Mouse (Mus musculus) spleen, adult 2 months (tissue): ENCODE data around the gene Hs2st1. TPM values are rescaled to one million over a fixed set of nuclear protein-coding genes. Genes with fewer than 3 reads are reported as not detected.
"Not testable (repeated sequence)": the region's sequence is repeated elsewhere in the genome, so short reads cannot be mapped to it uniquely, and the experiment has no call there.

Source experiments
- DNase-seq, 2 experiments: peaks; one replicate each; pipeline versions ENCODE4 v3.0.0 to v3.0.0-alpha.2; 2012 to 2021; ENCODE audit warnings: low spot score in 2 of 2, low read depth in 1 of 2
- H3K27ac ChIP-seq: fragments of 200-500 bp; 2 replicates; pipeline ENCODE4 v1.5.1; 2012; ENCODE audit warnings: low read length, inconsistent platforms; ENCODE audit not compliant: insufficient read depth
- H3K27me3 ChIP-seq: fragments of 200-500 bp; 2 replicates; pipeline ENCODE4 v1.6.1; 2012; ENCODE audit warnings: mild to moderate bottlenecking, moderate library complexity, low read length, inconsistent platforms; ENCODE audit not compliant: control insufficient read depth, insufficient read depth
- H3K36me3 ChIP-seq: fragments of 200-500 bp; 2 replicates; pipeline ENCODE4 v1.6.1; 2012; ENCODE audit warnings: mild to moderate bottlenecking, low read length, inconsistent platforms; ENCODE audit not compliant: control insufficient read depth, insufficient read depth
- H3K4me1 ChIP-seq: fragments of 200-500 bp; 2 replicates; pipeline ENCODE4 v1.6.1; 2011; ENCODE audit warnings: inconsistent platforms; ENCODE audit not compliant: control insufficient read depth, insufficient read depth, insufficient read length
- H3K4me3 ChIP-seq: fragments of 200-500 bp; 2 replicates; pipeline ENCODE4 v1.5.1; 2011; ENCODE audit warnings: mild to moderate bottlenecking, inconsistent platforms; ENCODE audit not compliant: insufficient read depth, insufficient read length; ENCODE audit errors: extremely low read depth
- CTCF ChIP-seq: fragments of 200-500 bp; IDR thresholded peaks from 2 replicates; pipeline ENCODE4 v1.5.1; 2011; ENCODE audit warnings: mild to moderate bottlenecking, inconsistent platforms; ENCODE audit not compliant: insufficient read depth, insufficient read length, insufficient replicate concordance; ENCODE audit errors: extremely low read depth
- POLR2A ChIP-seq: fragments of 200-500 bp; IDR thresholded peaks from 2 replicates; pipeline ENCODE4 v1.6.1; 2011; ENCODE audit warnings: low read depth, low read length, inconsistent platforms
- WGBS: fragments of 180-500 bp; shearing (Covaris S2); methylation state at CpG from one replicate; pipeline ENCODE4 v1.1.7; 2018; 5-methylcytosine and 5-hydroxymethylcytosine counted together
- polyA plus RNA-seq: library from polyadenylated mRNA; depleted of rRNA; stranded (reverse); fragments of >200 nt; gene quantifications from 2 replicates; pipeline ENCODE4 v1.2.3, GENCODE M21; 2012

Hs2st1 gene
- polyA plus RNA-seq, 1 experiment = 1.5 TPM

DNA sequence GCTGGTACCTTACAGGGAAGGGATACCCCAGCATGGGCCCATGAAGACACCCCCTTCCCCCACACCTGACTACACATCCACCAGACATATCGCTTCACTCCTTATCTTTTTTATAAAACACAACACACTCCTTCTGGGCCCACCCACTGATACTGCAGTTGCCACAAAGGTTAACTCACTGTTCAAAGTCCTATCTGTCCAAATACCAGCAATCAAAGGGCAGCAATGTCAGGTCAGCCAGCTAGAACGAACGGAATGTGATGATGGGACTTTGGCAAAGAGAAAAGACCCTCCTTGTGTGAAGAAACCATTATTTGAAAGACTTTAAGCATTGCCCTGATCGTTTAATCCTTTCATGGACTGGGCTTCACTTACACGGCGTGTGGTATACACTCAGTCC, 42.4 kb upstream of the Hs2st1 start:
- no peak for DNase-seq
- Histone ChIP-seq H3K4me3 (no peak overlapping the region), H3K27me3 (no peaks in the 10 kb centered on the region), H3K4me1 (no peaks in the 10 kb centered on the region; the same call in 1 of the 2 replicates), H3K27ac (no peak overlapping the region), H3K36me3 (no peaks in the 10 kb centered on the region)
- 90% methylated on average over 6 of the region's 6 CpGs for WGBS
- TF ChIP-seq POLR2A (no peak), CTCF (no peak)

DNA sequence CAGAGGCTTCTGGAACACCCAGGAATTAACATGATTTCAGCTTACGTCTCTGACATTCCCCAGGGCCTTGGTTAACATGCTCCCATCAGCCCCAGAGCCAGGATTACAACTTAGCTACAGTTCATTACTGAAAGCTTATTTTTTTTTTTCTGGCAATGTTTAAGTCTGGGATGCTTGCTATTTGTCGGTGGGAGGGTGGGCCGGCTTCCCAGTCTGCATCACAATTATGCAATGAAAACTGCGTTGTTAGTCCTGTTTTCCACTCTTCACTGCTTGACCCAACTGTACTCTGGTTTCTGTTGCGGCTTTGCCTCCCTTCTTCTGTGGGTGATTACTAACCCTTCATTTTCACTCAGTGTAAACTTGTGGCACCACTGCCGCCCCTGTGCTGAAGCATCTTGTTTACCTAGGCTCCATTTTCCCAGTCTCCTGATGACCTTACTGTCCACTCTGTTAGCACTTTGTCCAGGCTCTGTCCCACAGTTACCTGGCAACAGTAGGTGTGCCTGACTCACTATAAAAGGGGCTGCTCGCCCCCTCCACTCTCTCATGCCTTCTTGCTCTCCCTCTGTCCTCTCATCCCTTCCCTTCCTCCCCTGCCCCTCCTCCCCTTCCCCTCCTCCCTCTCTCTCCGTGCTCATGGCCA, 41.8 kb upstream of the Hs2st1 start:
- Histone ChIP-seq H3K27ac (no peak overlapping the region), H3K36me3 (no peaks in the 10 kb centered on the region), H3K4me3 (no peak overlapping the region), H3K27me3 (no peaks in the 10 kb centered on the region), H3K4me1 (no peaks in the 10 kb centered on the region; the same call in 1 of the 2 replicates)
- WGBS = 87% methylated on average over 8 of the region's 8 CpGs
- TF ChIP-seq CTCF = no peak
- no peak for DNase-seq

- H3K27ac ChIP-seq = no peak overlapping the region
- no peaks in the 10 kb centered on the region for H3K36me3 ChIP-seq
- no peaks in the 10 kb centered on the region; the same call in 1 of the 2 replicates for H3K4me1 ChIP-seq
- TF ChIP-seq CTCF (no peak), POLR2A (no peak)
- no peaks in the 10 kb centered on the region for H3K27me3 ChIP-seq
- DNase-seq = no peak
- WGBS = 85% methylated on average over 5 of the region's 5 CpGs
- no peak overlapping the region for H3K4me3 ChIP-seq
These were observed 40.8 kb upstream of the Hs2st1 start for GRCm38 (mm10) chr3:144610759-144611158.

- no peaks in the 10 kb centered on the region; the same call in 1 of the 2 replicates for H3K4me1 ChIP-seq
- TF ChIP-seq CTCF (no peak), POLR2A (no peak)
- WGBS = 89% methylated on average over 5 of the region's 5 CpGs
These were observed 38.1 kb upstream of the Hs2st1 start for GRCm38 (mm10) chr3:144608090-144608489.

GRCm38 (mm10) chr3:144606449-144606848, 36.5 kb upstream of the Hs2st1 start:
- H3K36me3 ChIP-seq = no peaks in the 10 kb centered on the region
- H3K4me1 ChIP-seq = no peaks in the 10 kb centered on the region
- H3K27me3 ChIP-seq = no peaks in the 10 kb centered on the region
- no peak for DNase-seq
- 72% methylated on average over 4 of the region's 4 CpGs for WGBS
- H3K4me3 ChIP-seq = no peak overlapping the region
- no peak overlapping the region for H3K27ac ChIP-seq
- TF ChIP-seq CTCF (no peak), POLR2A (no peak)

More at GRCm38 (mm10) chr3:144608090-144608489, 38.1 kb upstream of the Hs2st1 start:
- Histone ChIP-seq H3K27ac (no peak overlapping the region), H3K36me3 (no peaks in the 10 kb centered on the region), H3K27me3 (no peaks in the 10 kb centered on the region), H3K4me3 (no peak overlapping the region)
- DNase-seq = no peak

DNA sequence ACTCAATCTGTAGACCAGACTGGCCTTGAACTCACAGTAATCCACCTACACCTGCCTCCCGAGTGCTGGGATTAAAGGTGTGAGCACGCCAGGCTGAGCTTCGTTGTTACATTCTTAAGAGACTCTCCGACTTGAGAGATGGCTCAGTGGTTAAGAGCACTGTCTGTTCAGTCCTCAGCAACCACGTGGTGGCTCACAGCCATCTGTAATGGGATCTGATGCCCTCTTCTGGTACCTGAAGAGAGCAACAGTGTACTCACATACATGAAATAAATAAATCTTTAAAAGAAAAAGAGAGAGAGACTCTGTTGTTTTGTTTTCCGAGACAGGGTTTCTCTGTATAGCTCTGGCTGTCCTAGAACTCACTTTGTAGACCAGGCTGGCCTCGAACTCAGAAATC, 35.8 kb upstream of the Hs2st1 start:
- not testable (repeated sequence) for H3K4me3 ChIP-seq, H3K27ac ChIP-seq, DNase-seq, H3K27me3 ChIP-seq, H3K4me1 ChIP-seq, H3K36me3 ChIP-seq
- WGBS = 62% methylated on average over 7 of the region's 7 CpGs

GRCm38 (mm10) chr3:144604205-144604604, 34.2 kb upstream of the Hs2st1 start:
- WGBS = 82% methylated on average over 7 of the region's 7 CpGs
- Histone ChIP-seq H3K4me1 (no peaks in the 10 kb centered on the region), H3K4me3 (no peak overlapping the region), H3K27ac (no peak overlapping the region), H3K36me3 (peaks cover under 1% of the 10 kb centered on the region), H3K27me3 (no peaks in the 10 kb centered on the region)
- TF ChIP-seq POLR2A = no peak
- TF ChIP-seq CTCF = no peak
- DNase-seq = no peak
